Mouse (Mus musculus): ENCODE measurements around the gene Maz. TPM values are rescaled to one million over a fixed set of nuclear protein-coding genes. Genes with fewer than 3 reads are reported as not detected.
A peak's percentile ranks its signal among the peaks of the same experiment; 100 is the strongest.

Gene Maz
- 10 to 100 TPM; 64.3 to 66.3 TPM for total RNA-seq (2021)
- long read RNA-seq, experiment 1, transcript Maz-203 (6 exons, 2,650 nt) = minor isoform, 6 of 102 reads
- long read RNA-seq, experiment 1, transcript Maz-201 (5 exons, 2,347 nt) = major isoform, 55 of 102 reads
- long read RNA-seq, experiment 1, partial matches to known transcripts = 7 of 102 reads
- long read RNA-seq, experiment 1, other reads (novel, unspliced or antisense) = 34 of 102 reads
- long read RNA-seq, experiment 2, transcript Maz-201 (5 exons, 2,347 nt) = major isoform, 25 of 68 reads
- long read RNA-seq, experiment 2, transcript Maz-203 (6 exons, 2,650 nt) = minor isoform, 9 of 68 reads
- long read RNA-seq, experiment 2, partial matches to known transcripts = 7 of 68 reads
- long read RNA-seq, experiment 2, other reads (novel, unspliced or antisense) = 25 of 68 reads

GRCm38 (mm10) chr7:127026984-127027726, at the start of gene Maz:
Gene Maz (minus strand): TSS chr7:127027037.
- DNase-seq (ENCODE audit: low spot score) = peak; percentile 100

GRCm38 (mm10) chr7:127076188-127076587, 49.4 kb upstream of the Maz start:
- DNase-seq (ENCODE audit: low spot score) = no peak

GRCm38 (mm10) chr7:127073221-127073620, 46.4 kb upstream of the Maz start:
- no peak for DNase-seq (ENCODE audit: low spot score)

GRCm38 (mm10) chr7:127070871-127071413, 44.1 kb upstream of the Maz start:
- DNase-seq (ENCODE audit: low spot score) = no peak

GRCm38 (mm10) chr7:127066317-127066716, 39.5 kb upstream of the Maz start:
- DNase-seq (ENCODE audit: low spot score) = no peak

GRCm38 (mm10) chr7:127065538-127065937, 38.7 kb upstream of the Maz start:
- DNase-seq (ENCODE audit: low spot score) = no peak

- DNase-seq (ENCODE audit: low spot score) = no peak
Observed at GRCm38 (mm10) chr7:127055026-127055585, 28.3 kb upstream of the Maz start.

GRCm38 (mm10) chr7:127041851-127042672, 15.2 kb upstream of the Maz start, which contains the start of gene Kif22:
Gene Kif22 (minus strand): TSS chr7:127042471.
- peak; percentile 93 for DNase-seq (ENCODE audit: low spot score)

GRCm38 (mm10) chr7:127031244-127031643, 4.4 kb upstream of the Maz start:
- no peak for DNase-seq (ENCODE audit: low spot score)

- DNase-seq (ENCODE audit: low spot score) = no peak
Observed at GRCm38 (mm10) chr7:127030172-127030571, 3.3 kb upstream of the Maz start.

GRCm38 (mm10) chr7:127027885-127028284, 1.0 kb upstream of the Maz start:
- DNase-seq (ENCODE audit: low spot score) = no peak

GRCm38 (mm10) chr7:127026616-127026983, 237 bp downstream of the Maz start:
- DNase-seq (ENCODE audit: low spot score) = no peak

- DNase-seq (ENCODE audit: low spot score) = peak; percentile 43
Observed at GRCm38 (mm10) chr7:127026161-127026600, 656 bp downstream of the Maz start.

GRCm38 (mm10) chr7:127025556-127026160, 1.2 kb downstream of the Maz start:
- DNase-seq (ENCODE audit: low spot score) = no peak

- peak; percentile 71 for DNase-seq (ENCODE audit: low spot score)
Observed at GRCm38 (mm10) chr7:127024755-127025555, 1.9 kb downstream of the Maz start.

- DNase-seq (ENCODE audit: low spot score) = no peak
Observed at GRCm38 (mm10) chr7:127023896-127024690, 2.7 kb downstream of the Maz start.

- no peak for DNase-seq (ENCODE audit: low spot score)
Observed at GRCm38 (mm10) chr7:127023272-127023691, 3.6 kb downstream of the Maz start.

GRCm38 (mm10) chr7:127022528-127023271, 4.1 kb downstream of the Maz start:
- DNase-seq (ENCODE audit: low spot score) = no peak
